Mouse (Mus musculus) WW6 (cell line): ENCODE measurements around the gene Rere.

ENCODE experiments used
- DNase-seq: peaks from one replicate; pipeline ENCODE4 v3.0.0-alpha.2; 2013; ENCODE audit warnings: low read depth, low spot score

The Rere gene

GRCm38 (mm10) chr4:150426880-150427476 lies 145.5 kb downstream of the Rere start:
- DNase-seq: no peak

- no peak for DNase-seq
Measured at GRCm38 (mm10) chr4:150428762-150429161, 147.3 kb downstream of the Rere start.

- DNase-seq: no peak
Measured at GRCm38 (mm10) chr4:150433827-150434574, 152.6 kb downstream of the Rere start.

- no peak for DNase-seq
Measured at GRCm38 (mm10) chr4:150435590-150435989, 154.1 kb downstream of the Rere start.

GRCm38 (mm10) chr4:150438621-150439020 lies 157.2 kb downstream of the Rere start:
- no peak for DNase-seq

- DNase-seq: no peak
Measured at GRCm38 (mm10) chr4:150441931-150442330, 160.5 kb downstream of the Rere start.

GRCm38 (mm10) chr4:150444068-150444467 lies 162.6 kb downstream of the Rere start:
- DNase-seq: no peak

GRCm38 (mm10) chr4:150446617-150447016 lies 165.2 kb downstream of the Rere start:
- DNase-seq: peak; percentile 31

- DNase-seq: no peak
Measured at GRCm38 (mm10) chr4:150447517-150447916, 166.1 kb downstream of the Rere start.

GRCm38 (mm10) chr4:150448433-150448832 lies 167.0 kb downstream of the Rere start:
- DNase-seq: no peak

GRCm38 (mm10) chr4:150450081-150450691 lies 168.7 kb downstream of the Rere start:
- no peak for DNase-seq

GRCm38 (mm10) chr4:150452155-150452847 lies 170.9 kb downstream of the Rere start:
- no peak for DNase-seq

GRCm38 (mm10) chr4:150454571-150455306 lies 173.3 kb downstream of the Rere start:
- DNase-seq: no peak

- no peak for DNase-seq
Measured at GRCm38 (mm10) chr4:150455750-150456149, 174.3 kb downstream of the Rere start.

GRCm38 (mm10) chr4:150456452-150456851 lies 175.0 kb downstream of the Rere start:
- DNase-seq: no peak

- DNase-seq: no peak
Measured at GRCm38 (mm10) chr4:150456886-150457285, 175.4 kb downstream of the Rere start.

- no peak for DNase-seq
Measured at GRCm38 (mm10) chr4:150457353-150457752, 175.9 kb downstream of the Rere start.

GRCm38 (mm10) chr4:150457771-150458170 lies 176.3 kb downstream of the Rere start:
- DNase-seq: no peak

GRCm38 (mm10) chr4:150459022-150459794 lies 177.8 kb downstream of the Rere start:
- no peak for DNase-seq

- DNase-seq: no peak
Measured at GRCm38 (mm10) chr4:150460451-150460850, 179.0 kb downstream of the Rere start.

GRCm38 (mm10) chr4:150461011-150461410 lies 179.6 kb downstream of the Rere start:
- DNase-seq: no peak
